Mouse (Mus musculus) heart, adult 9 months (tissue): Measurements from ENCODE around the gene Ankef1.
A peak's percentile ranks its signal among the peaks of the same experiment; 100 is the strongest.

Experiments
- DNase-seq, 2 experiments: peaks; one replicate each; pipeline ENCODE4 v3.0.0; 2022; ENCODE audit warnings: low spot score in 2 of 2

Gene Ankef1

DNA sequence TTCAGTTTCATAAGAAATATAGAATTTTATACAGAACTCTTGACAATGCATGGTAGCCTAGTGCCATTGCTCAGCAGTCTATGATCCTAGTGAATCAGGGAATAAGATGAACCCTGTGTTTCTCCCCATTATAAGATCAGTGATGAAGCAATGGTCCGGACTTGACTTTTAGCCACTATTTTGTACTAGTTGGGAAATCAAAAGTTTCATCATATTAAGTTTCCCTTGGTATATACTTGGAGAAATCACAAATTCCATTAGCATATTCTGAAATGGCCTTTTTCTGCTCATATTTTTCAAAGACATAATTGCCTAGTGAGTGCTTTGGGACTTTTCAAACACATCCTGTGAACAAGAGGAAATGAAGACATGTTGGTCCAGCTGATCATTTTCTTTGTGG, at the start of gene Ankef1:
Gene Ankef1 (plus strand): TSS at position 260 of the 400 bp plus-strand sequence.
- no peak for DNase-seq

DNA sequence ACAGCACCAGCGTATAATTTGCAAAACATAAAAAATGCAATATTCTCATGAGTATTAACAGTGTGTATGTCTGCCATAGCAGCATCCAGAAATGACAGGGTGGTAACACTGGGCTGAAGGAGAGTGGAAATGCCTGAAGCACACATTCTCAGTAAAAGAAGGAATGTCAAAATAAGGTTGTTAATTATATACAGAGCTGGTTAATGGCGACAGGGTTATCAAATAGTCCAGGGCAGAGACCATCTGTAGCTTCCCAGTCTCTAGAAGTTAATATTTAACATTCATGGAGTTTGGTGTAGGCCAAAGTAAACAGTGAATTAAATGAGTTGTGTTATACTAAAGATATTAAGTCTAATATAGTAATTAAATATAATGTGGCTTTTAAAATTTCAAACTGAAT, 45.2 kb upstream of the Ankef1 start:
- no peak for DNase-seq

DNA sequence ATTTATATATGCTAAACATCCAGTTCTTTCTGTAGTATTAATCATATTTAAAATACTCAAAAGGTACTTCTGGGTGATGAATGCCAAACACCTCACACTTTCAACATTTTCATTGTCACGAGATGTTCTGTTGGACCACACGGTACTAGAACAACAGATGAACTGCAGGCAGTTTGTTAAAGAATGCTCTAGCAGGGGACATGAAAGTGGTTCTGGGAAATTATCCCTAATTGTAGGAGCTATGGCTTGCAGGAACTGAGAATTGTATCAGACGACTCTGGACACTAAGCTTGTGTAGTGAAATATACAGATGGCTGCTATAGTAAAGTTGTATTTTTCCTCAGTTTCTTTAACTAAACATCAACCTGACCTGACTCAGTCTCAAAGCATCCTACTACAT, 44.8 kb upstream of the Ankef1 start:
- no peak for DNase-seq

DNA sequence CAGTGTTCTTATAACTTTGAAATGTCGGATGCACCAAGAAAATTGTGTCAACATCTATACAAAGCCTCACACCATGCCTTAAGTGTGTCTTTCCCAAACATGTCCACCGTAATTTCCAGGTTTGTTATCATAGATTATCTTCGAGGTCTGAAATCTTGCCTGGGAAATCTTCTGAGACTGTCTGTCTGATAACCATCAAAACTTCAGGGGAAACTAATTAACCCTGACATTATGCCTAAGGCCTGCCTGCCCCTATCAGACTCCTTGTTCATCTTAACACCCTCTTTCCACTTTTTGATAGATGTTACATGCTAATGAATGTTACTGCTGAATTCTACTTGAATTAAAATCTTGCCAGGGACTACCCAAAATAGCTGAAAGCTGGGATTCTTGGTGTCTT, 24.1 kb upstream of the Ankef1 start:
- DNase-seq, result no peak

DNA sequence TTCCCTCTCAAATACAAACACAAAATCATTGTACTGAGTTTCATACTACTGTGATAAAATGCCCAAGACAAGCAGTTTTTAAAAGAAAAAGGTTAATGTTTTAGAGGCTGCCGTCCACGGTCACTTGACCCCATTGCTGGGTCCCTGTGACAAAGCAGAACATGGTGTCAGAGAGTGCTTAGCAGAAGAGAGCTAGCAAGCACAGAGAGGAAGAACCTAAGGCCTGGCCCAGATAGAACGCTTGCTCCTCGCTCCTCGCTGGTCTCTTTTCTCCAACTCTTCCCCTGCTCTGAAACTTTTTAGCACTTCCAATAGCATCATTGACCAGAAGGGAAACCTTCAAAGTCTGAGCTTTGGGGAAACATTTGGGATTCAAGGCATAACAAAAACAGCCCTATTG, 19.4 kb upstream of the Ankef1 start:
- DNase-seq, result no peak

DNA sequence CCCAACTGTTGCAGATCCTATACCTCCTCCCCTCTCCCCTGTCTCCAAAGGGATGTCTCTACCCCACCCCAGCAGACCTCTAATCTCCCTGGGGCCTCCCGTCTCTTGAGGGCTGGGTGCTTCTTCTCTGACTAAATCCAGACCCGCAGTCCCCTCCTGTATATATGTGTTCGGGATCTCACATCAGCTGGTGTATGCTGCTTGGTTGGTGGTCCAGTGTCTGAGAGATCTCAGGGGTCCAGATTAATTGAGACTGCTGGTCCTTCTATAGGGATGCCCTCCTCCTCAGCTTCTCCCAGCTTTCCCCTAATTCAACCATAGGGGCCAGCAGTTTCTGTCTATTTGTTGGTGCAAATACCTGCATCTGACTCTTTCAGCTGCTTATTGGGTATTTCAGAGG, 18.7 kb upstream of the Ankef1 start:
- DNase-seq, result no peak

DNA sequence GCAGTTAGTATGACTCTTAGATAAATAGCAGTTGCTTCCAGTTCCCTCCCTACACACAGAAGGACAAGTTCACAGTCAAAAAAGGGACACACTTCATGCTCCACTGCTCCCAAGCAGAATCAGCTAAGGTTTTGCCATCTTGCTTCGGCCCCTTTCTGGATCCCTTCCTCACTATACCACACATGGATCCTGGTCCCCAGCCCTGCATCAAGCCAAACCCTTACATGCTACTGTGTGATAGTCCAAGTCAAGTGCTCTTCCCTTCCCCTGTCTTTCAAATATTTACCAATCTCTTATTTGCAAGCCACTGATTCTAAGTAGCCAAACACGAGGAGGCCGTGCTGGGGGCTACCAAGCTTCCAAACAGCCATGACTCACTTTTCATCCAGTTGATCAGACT, 16.8 kb upstream of the Ankef1 start:
- DNase-seq, result no peak

DNA sequence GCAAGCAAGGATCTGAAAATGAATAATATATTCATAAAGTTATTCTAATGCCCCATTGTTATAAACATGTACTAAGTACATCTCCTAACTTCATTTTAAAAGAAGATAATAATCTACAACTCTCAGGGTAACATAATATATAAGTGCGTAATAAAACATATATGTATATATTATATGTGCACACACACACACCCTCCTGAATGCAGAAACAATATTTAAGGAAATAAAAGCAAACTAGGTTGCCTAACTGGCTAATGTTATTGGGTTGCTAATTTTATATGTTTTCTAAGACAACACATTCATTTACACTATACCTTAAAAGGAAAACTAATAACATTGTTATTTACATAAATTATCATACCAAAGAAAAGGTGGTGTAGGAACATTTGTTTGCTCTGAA, 16.3 kb upstream of the Ankef1 start:
- no peak for DNase-seq

DNA sequence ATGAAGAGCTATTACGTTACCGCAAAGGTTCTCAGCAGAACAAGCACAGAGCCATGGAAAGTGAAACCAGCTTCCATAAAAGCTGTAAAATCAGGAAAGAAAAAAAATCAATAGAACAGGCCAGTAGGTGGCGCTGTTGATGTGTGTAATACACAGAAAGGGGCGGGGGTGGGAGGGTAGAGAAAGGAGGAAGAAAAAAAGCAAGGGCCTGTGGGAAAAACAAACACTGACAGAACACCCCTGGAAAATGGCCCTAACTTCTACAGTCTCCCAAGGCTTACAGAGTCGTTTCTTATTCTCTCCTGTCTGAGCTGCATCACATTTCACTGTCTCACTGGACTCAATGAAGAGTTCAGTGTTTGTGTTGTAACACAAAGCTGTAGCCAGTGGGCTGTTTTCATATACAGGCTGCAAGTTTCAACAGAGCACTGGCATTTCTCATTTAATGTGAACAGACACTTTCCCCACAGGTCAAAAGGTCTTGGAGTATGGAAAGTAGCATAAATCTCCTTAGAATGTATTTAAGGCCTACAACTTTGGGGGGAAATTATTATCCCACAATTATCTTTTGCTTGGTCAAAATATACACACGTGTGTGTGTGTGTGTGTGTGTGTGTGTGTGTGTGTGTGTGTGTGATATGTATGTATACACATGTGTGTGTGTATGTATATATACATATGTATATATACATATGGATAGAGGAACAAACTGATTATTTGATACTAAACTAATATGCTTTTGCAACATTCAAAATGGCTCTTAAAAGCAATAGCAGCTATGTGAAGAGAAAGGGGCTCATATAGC, 15.7 kb upstream of the Ankef1 start:
- DNase-seq, result peak; percentile 23 to 56

DNA sequence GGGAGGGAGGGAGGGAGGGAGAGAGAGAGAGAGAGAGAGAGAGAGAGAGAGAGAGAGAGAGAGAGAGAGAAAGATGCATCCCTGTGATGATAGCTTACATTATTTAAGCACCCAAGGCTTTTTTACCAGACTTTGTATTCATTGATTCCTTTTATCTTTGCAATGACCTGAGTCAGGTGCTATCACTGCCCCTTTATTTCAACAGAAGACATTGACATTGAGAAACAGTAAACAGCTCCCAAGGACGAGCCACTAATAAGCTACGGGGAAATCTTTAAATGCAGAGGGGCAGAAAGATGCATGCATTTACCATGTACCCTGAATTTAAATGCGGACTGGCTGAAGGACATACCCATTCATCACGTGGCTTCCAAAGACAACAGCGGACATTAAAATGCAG, 14.7 kb upstream of the Ankef1 start:
- DNase-seq, result no peak

DNA sequence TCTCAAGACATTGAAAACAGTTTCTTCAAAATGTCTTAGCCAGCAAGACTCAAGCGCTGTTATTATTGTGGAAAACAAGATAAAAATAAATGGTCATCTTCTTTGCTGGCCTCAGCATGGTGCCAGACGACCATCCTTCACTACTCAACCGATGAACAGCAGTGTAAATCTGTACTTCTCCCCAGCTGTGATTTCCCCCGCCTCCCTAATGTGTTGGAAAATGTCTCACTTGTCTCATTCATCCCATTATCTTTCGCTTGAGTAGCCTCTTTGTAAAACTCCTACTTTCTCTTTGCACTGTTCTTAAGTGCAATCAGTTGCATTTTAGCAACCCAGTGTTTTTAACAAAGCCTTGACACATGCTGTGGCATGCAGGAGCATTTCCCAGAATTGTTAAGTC, 9.4 kb downstream of the Ankef1 start:
- DNase-seq, result no peak

DNA sequence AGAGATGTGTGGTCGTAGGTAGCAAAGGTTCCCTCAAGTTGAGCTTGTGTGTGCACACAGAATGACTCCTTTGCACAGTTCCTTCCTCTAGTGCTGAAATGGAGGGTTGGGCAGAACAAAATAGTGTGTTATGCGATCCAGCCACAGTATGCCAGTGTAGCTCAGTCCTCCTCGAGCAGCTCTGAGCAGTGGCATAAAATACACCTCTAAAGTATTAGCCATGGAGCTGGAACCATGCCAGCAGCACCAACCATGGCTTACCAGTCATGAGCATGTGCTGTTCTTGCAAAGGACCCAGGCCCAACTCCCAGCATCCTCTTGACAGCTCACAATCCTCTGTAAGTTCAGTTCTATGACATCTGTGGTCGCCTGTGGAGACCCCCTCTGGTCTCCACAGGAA, 10.0 kb downstream of the Ankef1 start:
- no peak for DNase-seq

DNA sequence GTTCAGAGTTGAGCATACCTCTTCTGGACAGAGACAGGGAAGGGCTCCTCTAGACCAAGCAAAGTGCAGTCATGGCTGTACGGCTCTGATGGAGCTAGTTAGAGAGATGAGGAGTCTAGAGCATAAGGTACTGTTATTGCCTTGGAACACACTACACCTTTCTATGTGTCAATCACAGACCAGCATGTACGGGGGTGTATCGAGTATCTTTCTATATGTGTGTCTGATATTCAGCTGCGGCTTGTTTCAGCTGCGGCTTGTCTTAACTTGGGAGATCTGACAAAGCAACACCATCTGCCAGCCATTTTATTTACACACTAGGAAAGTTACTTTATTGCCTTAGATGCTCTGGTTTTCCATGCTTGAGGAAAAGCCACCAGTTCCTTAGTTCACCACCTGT, 11.1 kb downstream of the Ankef1 start:
- DNase-seq, result no peak

DNA sequence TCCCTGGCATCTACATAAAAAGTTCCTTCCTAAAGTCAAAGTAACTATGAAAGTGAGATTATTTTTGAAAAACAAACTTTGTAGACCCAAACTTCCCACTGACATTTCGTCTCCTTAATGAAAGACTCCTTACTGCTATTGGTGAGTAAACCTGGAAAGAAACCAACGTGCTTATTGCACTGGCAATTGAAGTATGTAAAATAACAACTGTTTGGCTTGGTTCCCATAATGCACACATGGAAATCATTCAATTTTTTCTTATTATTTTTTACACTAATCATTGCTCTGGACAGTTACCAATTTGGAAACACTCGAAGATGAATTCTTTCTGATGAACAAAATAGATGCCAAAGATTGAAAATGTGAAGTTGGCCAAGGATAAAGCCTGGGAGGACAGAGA, 12.1 kb downstream of the Ankef1 start:
- DNase-seq, result no peak

DNA sequence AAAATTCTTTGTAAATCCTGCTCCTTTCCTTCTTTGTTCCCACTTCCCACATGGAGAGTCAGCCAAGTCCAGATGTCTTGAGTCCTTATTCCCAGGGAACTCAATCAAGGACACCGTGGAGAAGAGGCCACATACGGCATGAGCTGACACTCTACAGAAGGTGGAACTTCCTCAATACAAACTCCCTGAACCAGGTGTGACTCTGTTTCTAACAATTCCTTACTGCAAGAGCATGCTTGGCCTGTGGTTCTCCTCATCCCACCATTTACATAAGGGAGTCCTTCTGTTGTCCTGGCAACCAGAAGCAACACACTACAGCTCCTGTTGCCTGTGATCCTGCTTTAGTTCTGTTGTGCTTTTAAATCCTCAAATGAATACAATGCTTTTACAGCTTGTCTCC, 13.8 kb downstream of the Ankef1 start:
- DNase-seq, result no peak

DNA sequence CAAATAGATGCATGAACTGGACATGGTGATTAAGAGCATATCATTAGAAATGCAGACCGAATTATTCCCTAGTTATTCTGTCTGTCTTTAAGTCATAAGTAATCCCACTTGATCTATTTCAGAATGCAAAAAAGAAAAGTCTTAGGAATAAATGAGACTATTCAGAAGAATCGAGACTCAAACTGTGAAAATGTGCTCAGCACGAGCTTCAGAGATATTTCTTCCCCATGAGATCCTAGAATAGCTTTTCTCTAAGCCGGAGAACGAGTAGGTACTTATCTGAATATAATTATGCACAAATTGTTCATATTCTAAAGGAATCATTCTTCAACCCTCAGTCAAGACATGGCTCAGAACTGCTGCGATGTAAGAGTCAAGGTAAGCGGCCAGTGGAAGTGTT, 27.2 kb downstream of the Ankef1 start:
- DNase-seq, result no peak

DNA sequence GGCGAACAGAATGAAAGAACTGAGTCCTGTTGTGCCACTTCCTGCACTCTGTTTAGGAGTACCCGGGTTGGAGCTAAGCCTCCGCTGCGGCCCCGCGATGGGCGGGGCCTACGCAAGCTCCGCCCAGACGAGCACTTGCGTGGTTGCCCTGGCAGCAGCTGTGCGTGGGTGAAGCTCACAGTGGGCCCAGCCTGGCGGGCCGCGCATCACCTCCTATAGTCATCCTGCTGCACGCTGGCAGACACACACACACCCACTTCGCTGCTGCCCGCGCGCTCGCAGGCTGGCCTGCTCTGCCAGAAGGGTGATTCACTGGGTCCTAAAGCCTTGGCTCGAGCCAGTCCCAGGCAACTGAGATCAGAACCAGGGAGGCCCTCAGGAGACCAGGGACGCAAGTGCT, 30.3 kb downstream of the Ankef1 start:
- peak; percentile 52 to 60 for DNase-seq

DNA sequence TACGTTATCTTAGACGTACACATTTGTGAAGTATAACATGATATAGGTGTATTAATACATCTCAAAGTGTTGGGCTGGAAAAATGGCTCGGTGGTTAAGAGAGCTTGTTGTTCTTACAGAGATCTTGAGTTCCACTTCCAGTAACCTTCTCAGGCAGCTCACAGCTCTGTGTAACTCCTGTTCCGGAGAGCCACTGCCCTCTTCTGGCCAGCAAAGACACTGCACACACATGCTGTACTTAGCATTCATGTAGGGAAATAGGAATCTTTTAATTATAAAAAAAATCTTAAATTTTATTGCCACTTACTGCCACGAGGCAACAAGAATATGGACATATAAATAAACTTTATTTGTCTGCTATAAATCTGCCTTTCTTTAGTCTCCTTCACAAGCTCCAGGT, 56.3 kb downstream of the Ankef1 start:
- no peak for DNase-seq

DNA sequence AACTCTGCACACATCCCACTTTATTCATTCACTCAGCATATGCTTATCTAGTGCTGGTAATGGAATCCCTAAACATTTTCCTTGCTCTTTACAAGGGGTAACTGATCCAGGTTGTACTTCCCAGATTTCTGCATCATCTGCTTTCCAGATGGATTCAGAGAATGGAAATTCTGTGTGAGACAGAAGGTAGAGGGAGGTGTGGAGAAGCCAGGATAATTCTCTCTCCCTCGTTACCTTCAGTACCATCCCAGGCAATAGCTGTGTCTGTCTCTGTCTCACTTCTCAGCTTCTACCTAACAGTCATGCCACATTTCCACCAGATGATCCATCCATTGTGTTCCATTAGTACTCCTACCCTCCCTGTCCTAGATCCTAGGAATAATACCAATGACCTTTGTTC, 60.6 kb downstream of the Ankef1 start:
- DNase-seq, result no peak

DNA sequence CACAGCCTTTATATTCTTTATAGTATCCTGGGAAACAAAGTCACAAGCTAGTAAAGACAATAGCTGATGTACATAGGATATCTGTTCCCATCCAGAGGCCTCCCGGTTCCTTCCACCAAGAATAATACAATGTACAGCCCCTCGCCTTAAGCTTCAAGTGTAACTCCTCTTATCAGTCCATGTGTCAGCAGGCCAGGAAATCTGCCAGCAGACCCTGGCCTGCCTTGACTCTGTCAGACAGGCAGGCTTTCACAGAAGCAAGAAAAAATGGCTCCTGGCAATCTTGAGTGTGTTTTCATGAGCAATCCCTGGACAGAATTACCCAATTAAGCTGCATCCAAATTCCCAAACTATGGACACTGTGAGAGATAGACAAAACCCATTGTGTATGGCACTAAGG, 69.1 kb downstream of the Ankef1 start:
- DNase-seq, result no peak

DNA sequence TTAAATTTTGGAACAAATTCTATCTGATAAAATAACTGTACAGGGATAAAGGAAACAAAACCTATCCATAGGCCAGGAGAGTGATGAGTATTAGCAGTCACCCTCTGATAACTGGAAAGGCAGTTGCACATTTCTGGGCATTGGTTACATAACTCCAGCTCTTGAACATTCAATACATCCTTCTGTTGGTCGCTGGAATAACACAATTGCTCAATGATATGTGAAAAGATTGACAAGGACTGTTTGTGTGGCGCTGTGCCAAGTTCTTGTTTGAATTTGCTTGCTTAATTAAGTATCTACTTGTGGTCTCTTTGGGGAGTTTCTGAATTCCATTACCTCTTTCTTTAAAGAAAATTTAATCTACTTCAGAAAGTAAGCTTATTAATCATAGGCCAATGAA, 81.1 kb downstream of the Ankef1 start:
- DNase-seq, result no peak

DNA sequence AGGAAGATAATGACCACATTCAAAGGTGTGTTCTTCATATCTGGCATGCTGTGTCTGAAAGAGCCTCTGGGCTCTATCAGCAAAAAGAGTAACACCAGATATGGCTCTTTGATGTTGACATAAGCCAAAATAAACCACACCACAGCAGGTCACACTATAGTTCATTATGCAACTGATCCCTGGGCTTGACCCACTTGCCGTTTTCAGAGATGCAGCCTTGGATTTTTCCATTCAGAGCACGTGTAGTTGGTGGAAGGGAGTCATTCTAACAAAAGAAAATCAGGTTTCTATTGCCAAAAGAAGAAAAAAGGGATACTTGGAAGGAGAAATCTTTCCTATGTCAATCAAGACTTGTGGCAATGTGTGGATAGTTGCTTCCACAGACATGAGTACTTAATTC, 87.1 kb downstream of the Ankef1 start:
- no peak for DNase-seq

DNA sequence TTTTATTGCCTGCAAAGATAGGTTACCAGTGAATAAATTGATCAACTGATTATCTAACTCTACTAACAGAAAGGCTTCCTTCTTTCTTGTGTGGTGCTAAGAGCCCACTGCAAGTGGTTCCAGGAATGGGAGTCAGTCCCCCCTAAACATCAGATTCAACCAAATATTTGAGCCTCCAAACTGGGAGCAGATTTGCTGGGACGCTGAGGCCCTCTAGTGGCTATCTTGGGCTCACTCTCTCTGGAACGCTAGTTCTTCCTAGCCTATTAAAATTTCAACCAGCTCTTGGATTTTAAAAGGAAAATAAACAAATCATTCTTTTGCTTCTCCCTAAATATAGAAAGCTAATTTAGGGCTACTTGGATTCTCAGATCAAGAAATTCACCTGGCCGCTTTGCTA, 94.7 kb downstream of the Ankef1 start:
- DNase-seq, result no peak

DNA sequence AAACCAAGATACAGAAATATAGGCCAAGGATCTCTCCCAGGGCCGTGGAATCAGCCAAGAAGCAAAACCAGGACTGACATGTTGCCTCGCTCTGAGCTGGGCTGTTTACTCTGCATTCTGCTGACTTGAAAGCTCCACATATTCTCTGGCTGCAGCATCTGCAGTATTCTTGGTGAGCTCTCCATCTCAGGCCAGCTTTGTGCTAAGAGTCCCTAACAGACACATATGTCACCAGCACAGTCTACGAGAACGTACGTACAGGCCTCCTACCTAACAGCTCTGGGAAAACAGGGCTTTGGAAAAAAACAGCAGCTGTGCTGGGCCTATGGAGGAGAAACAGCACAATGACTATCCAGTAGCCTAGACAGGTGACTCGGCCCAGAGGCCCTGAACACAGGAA, 97.0 kb downstream of the Ankef1 start:
- DNase-seq, result no peak
